Mouse (Mus musculus) testis, adult 2 months (tissue): ENCODE measurements at regions not wholly inside any gene's neighbourhood (a gene's known extent, or its start where the extent isn't known, plus 50 kb on each side); places are given as distances from the start of the nearest gene placed in this dataset.

Experiments used
- H3K27ac ChIP-seq: fragments of 200-500 bp; 2 replicates; pipeline ENCODE4 v1.5.1; 2012; ENCODE audit warnings: low read depth, low read length; ENCODE audit not compliant: control insufficient read depth, insufficient read depth
- H3K27me3 ChIP-seq: fragments of 200-500 bp; 2 replicates; pipeline ENCODE4 v1.6.1; 2012; ENCODE audit warnings: mild to moderate bottlenecking, low read length, moderate library complexity; ENCODE audit not compliant: control insufficient read depth, insufficient read depth
- H3K36me3 ChIP-seq: fragments of 200-500 bp; 2 replicates; pipeline ENCODE4 v1.6.1; 2012; ENCODE audit warnings: mild to moderate bottlenecking, low read length; ENCODE audit not compliant: control insufficient read depth, insufficient read depth
- H3K4me1 ChIP-seq: fragments of 200-500 bp; 2 replicates; pipeline ENCODE4 v1.6.1; 2012; ENCODE audit warnings: low read length; ENCODE audit not compliant: control insufficient read depth, insufficient read depth
- H3K4me3 ChIP-seq: fragments of 200-500 bp; 2 replicates; pipeline ENCODE4 v1.5.1; 2012; ENCODE audit warnings: low read depth, mild to moderate bottlenecking, low read length, moderate library complexity, mixed read lengths; ENCODE audit not compliant: control insufficient read depth
- CTCF ChIP-seq: fragments of 200-500 bp; IDR thresholded peaks from 2 replicates; pipeline ENCODE4 v1.5.1; 2012; ENCODE audit warnings: low read depth, mild to moderate bottlenecking, inconsistent platforms, low read length, moderate library complexity; ENCODE audit not compliant: control insufficient read depth, insufficient read depth, insufficient replicate concordance
- POLR2A ChIP-seq: fragments of 200-500 bp; IDR thresholded peaks from 2 replicates; pipeline ENCODE4 v1.6.1; 2012; ENCODE audit warnings: low read depth, mild to moderate bottlenecking, inconsistent platforms, low read length, moderate library complexity; ENCODE audit not compliant: control insufficient read depth

- H3K36me3 ChIP-seq = no peaks in the 10 kb centered on the region
- H3K27ac ChIP-seq = no peak overlapping the region
- no peak for TF ChIP-seq POLR2A
- no peak overlapping the region for H3K4me3 ChIP-seq
- no peaks in the 10 kb centered on the region for H3K4me1 ChIP-seq
- no peaks in the 10 kb centered on the region for H3K27me3 ChIP-seq
Measured at GRCm38 (mm10) chr10:6022609-6023283, 100.5 kb upstream of the Rgs17 start.

DNA sequence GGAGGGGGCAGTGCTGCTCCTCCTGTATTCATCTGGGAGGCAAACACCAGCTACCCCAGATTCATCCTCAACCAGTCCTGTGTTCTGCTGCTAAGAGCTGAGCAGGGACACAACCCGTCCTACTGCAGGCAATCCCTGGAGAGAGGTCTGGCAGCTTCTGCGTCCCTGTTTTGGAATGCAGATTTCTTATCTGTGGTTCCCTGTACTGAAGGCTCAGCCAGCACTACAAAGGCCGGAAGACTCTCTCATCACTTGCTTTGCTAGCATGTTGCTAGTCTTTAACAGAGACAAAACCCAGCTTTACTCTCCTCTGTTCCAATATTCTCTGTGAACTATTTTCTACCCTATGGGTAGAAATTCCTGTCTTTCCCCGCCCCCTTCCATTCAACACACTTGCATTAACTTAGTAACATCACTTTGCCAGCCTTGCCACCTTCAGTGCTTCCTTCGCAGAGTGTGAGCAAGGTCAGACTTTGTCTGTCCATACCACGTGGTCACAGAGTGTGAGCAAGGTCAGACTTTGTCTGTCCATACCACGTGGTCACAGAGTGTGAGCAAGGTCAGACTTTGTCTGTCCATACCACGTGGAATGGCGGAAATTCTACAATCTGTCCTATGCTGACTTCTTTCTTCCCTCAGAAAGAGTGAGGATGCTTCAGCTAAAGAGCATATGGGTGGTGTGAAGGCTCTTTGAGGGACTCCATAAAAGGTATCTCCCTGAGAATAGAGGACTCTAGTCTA lies 98.9 kb upstream of the Rgs17 start:
- Histone ChIP-seq H3K4me3 (no peak overlapping the region), H3K4me1 (no peaks in the 10 kb centered on the region), H3K36me3 (no peaks in the 10 kb centered on the region), H3K27ac (no peak overlapping the region), H3K27me3 (no peaks in the 10 kb centered on the region)
- no peak for TF ChIP-seq POLR2A
- no peak for TF ChIP-seq CTCF

- no peaks in the 10 kb centered on the region for H3K36me3 ChIP-seq
- TF ChIP-seq POLR2A (no peak), CTCF (no peak)
- H3K27me3 ChIP-seq = no peaks in the 10 kb centered on the region
- no peak overlapping the region for H3K4me3 ChIP-seq
- H3K4me1 ChIP-seq = no peaks in the 10 kb centered on the region
- no peak overlapping the region for H3K27ac ChIP-seq
Measured at GRCm38 (mm10) chr10:6013743-6014142, 91.5 kb upstream of the Rgs17 start.

DNA sequence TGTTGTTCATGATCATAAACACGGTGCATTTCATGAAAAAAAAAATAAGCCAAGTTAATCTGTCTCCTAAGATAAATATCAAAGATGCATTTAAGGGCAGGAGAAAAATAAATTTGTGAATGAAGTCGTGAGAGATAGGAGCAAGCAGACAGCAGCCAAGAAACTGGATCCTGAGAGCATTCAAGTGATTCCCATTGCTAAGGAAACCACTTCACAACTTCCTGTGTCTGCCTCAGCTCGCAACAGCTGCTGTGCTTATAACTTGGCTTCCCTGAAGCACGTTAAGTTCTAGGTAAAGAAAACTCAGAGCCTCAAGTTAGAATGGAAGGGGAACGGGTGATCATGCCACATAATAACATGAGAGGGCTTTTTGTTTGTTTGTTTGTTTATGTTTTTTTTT lies 89.3 kb upstream of the Rgs17 start:
- TF ChIP-seq CTCF = no peak
- TF ChIP-seq POLR2A = no peak
- no peaks in the 10 kb centered on the region for H3K4me1 ChIP-seq
- H3K36me3 ChIP-seq = no peaks in the 10 kb centered on the region
- no peak overlapping the region for H3K27ac ChIP-seq
- H3K4me3 ChIP-seq = no peak overlapping the region
- H3K27me3 ChIP-seq = no peaks in the 10 kb centered on the region

DNA sequence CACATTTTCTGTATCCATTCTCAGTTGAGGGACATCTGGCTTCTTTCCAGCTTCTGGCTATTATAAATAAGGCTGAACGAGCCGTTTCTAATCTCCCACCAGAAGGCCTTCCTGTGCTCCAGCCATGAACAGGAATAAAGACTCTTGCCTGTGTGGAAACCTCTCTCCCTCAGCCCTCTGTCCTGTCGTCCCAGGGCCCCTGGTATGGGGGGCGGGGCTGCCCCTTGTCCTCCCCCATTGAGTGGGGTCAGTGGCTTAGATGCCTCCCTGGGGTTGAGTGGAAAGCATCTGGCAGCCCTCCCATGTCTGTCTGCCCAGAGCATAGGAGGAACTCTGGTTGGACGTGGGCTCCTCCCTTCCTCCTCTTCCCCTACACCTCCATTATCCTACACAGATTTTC lies 88.8 kb upstream of the Rgs17 start:
- H3K4me3 ChIP-seq = no peak overlapping the region
- H3K27me3 ChIP-seq = no peaks in the 10 kb centered on the region

GRCm38 (mm10) chr10:6007238-6007972 lies 85.2 kb upstream of the Rgs17 start:
- TF ChIP-seq CTCF (no peak), POLR2A (no peak)
- no peak overlapping the region for H3K4me3 ChIP-seq
- H3K27me3 ChIP-seq = no peaks in the 10 kb centered on the region
- no peaks in the 10 kb centered on the region for H3K36me3 ChIP-seq
- H3K4me1 ChIP-seq = no peaks in the 10 kb centered on the region
- no peak overlapping the region for H3K27ac ChIP-seq

More for the DNA sequence above, 88.8 kb upstream of the Rgs17 start:
- TF ChIP-seq POLR2A (no peak), CTCF (no peak)
- no peaks in the 10 kb centered on the region for H3K4me1 ChIP-seq
- no peak overlapping the region for H3K27ac ChIP-seq
- no peaks in the 10 kb centered on the region for H3K36me3 ChIP-seq

DNA sequence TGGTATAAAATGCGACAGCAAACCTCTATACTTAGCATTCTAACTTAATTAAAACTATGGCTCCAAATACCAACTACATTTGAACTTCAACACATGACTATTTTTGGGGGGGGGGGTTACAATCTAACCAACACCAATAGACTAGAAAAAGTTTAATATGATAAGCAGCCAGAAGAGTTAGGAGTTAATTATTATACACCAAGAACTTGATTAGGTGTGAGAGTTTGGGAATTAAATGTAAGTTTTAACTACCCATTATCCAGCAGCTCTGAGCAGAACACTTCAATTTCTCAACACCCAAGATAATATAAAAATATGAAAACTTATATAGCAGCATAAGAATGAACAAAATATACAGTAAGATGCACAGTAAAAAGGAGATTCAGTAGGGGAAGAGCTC lies 59.2 kb upstream of the Rgs17 start:
- no peaks in the 10 kb centered on the region for H3K4me1 ChIP-seq

More for the DNA sequence above, 59.2 kb upstream of the Rgs17 start:
- H3K36me3 ChIP-seq = no peaks in the 10 kb centered on the region
- H3K4me3 ChIP-seq = no peak overlapping the region
- no peaks in the 10 kb centered on the region for H3K27me3 ChIP-seq
- TF ChIP-seq POLR2A (no peak), CTCF (no peak)
- H3K27ac ChIP-seq = no peak overlapping the region
